Mouse (Mus musculus) embryonic fibroblast, embryonic 13.5 days (primary cell): ENCODE data around the gene Lrrc42. TPM values are rescaled to one million over a fixed set of nuclear protein-coding genes. Genes with fewer than 3 reads are reported as not detected.

Experiments
- H3K27ac ChIP-seq: 2 replicates; pipeline ENCODE4 v1.5.1; 2012; ENCODE audit warnings: low read length, control low read depth, inconsistent platforms; ENCODE audit not compliant: insufficient read depth
- H3K4me1 ChIP-seq: 2 replicates; pipeline ENCODE4 v1.6.1; 2011; ENCODE audit warnings: low read length; ENCODE audit not compliant: control insufficient read depth, insufficient read depth
- H3K4me3 ChIP-seq: 2 replicates; pipeline ENCODE4 v1.5.1; 2011; ENCODE audit warnings: mild to moderate bottlenecking, control low read depth, low read length; ENCODE audit not compliant: insufficient read depth
- CTCF ChIP-seq: IDR thresholded peaks from 2 replicates; pipeline ENCODE4 v1.5.1; 2011; ENCODE audit warnings: mild to moderate bottlenecking, control low read depth, low read length, moderate library complexity, borderline replicate concordance; ENCODE audit not compliant: insufficient read depth
- POLR2A ChIP-seq: IDR thresholded peaks from 2 replicates; pipeline ENCODE4 v1.6.1; 2011; ENCODE audit warnings: low read depth, mild to moderate bottlenecking, control low read depth, low read length, moderate library complexity
- polyA plus RNA-seq: library from polyadenylated mRNA; stranded (reverse); fragments of >200 nt; gene quantifications from 2 replicates; pipeline ENCODE4 v1.2.4, GENCODE M21; 2011; ENCODE audit warnings: low read depth; ENCODE audit not compliant: missing spikeins, insufficient read length

Gene Lrrc42
- polyA plus RNA-seq, 1 experiment = 129 TPM

GRCm38 (mm10) chr4:107250494-107250893 is 2.8 kb downstream of the Lrrc42 start:
- TF ChIP-seq CTCF (peak; percentile 43; the same call in 1 of the 2 replicates), POLR2A (no peak)
- Histone ChIP-seq H3K27ac (no peak overlapping the region), H3K4me1 (peaks cover 23% of the 10 kb centered on the region), H3K4me3 (no peak overlapping the region)

- H3K27ac ChIP-seq = no peak overlapping the region
- H3K4me3 ChIP-seq = no peak overlapping the region
- H3K4me1 ChIP-seq = peaks cover 29% of the 10 kb centered on the region
- no peak for TF ChIP-seq CTCF
- TF ChIP-seq POLR2A = no peak
Measured at GRCm38 (mm10) chr4:107249471-107249870, 3.9 kb downstream of the Lrrc42 start.

GRCm38 (mm10) chr4:107248061-107248460 is 5.3 kb downstream of the Lrrc42 start:
- no peak for TF ChIP-seq POLR2A
- TF ChIP-seq CTCF = no peak
- Histone ChIP-seq H3K4me3 (no peak overlapping the region), H3K4me1 (peaks cover 29% of the 10 kb centered on the region), H3K27ac (no peak overlapping the region)

GRCm38 (mm10) chr4:107247110-107247509 is 6.2 kb downstream of the Lrrc42 start:
- H3K4me1 ChIP-seq = peaks cover 29% of the 10 kb centered on the region
- peak overlapping the region; percentile 95 for H3K27ac ChIP-seq
- no peak for TF ChIP-seq POLR2A
- TF ChIP-seq CTCF = no peak
- no peak overlapping the region for H3K4me3 ChIP-seq

GRCm38 (mm10) chr4:107246040-107246439 is 7.3 kb downstream of the Lrrc42 start:
- Histone ChIP-seq H3K4me3 (no peak overlapping the region), H3K4me1 (peaks cover 28% of the 10 kb centered on the region), H3K27ac (peak overlapping the region; percentile 97)
- TF ChIP-seq POLR2A (no peak), CTCF (no peak)

GRCm38 (mm10) chr4:107245368-107245767 is 8.0 kb downstream of the Lrrc42 start:
- Histone ChIP-seq H3K4me3 (no peak overlapping the region), H3K27ac (peak overlapping the region; percentile 97), H3K4me1 (peaks cover 26% of the 10 kb centered on the region)
- no peak for TF ChIP-seq CTCF
- no peak for TF ChIP-seq POLR2A

GRCm38 (mm10) chr4:107243365-107244333 is 9.7 kb downstream of the Lrrc42 start:
- TF ChIP-seq POLR2A (no peak), CTCF (no peak)
- Histone ChIP-seq H3K27ac (no peak overlapping the region), H3K4me3 (no peak overlapping the region), H3K4me1 (peaks cover 19% of the 10 kb centered on the region)

- no peak for TF ChIP-seq CTCF
- Histone ChIP-seq H3K4me3 (no peak overlapping the region), H3K4me1 (peaks cover 3% of the 10 kb centered on the region), H3K27ac (no peak overlapping the region)
Measured at GRCm38 (mm10) chr4:107240196-107240595, 13.1 kb downstream of the Lrrc42 start.

- no peak overlapping the region for H3K4me3 ChIP-seq
- no peak overlapping the region for H3K27ac ChIP-seq
- H3K4me1 ChIP-seq = peaks cover under 1% of the 10 kb centered on the region; the same call in 1 of the 2 replicates
- no peak for TF ChIP-seq CTCF
- no peak for TF ChIP-seq POLR2A
Measured at GRCm38 (mm10) chr4:107238253-107238652, 15.1 kb downstream of the Lrrc42 start.

GRCm38 (mm10) chr4:107232219-107232618 is 21.1 kb downstream of the Lrrc42 start:
- Histone ChIP-seq H3K4me3 (no peak overlapping the region), H3K4me1 (peaks cover 14% of the 10 kb centered on the region), H3K27ac (peak overlapping the region; percentile 93)
- TF ChIP-seq CTCF = no peak
- no peak for TF ChIP-seq POLR2A

- no peak overlapping the region for H3K27ac ChIP-seq
- no peak overlapping the region for H3K4me3 ChIP-seq
- no peak for TF ChIP-seq CTCF
- TF ChIP-seq POLR2A = no peak
- H3K4me1 ChIP-seq = peaks cover 5% of the 10 kb centered on the region; the same call in 1 of the 2 replicates
Measured at GRCm38 (mm10) chr4:107226313-107226712, 27.0 kb downstream of the Lrrc42 start.
